Mouse (Mus musculus): ENCODE results near the gene BC051019. TPM values are rescaled to one million over a fixed set of nuclear protein-coding genes. Genes with fewer than 3 reads are reported as not detected.

The BC051019 gene
- polyA plus RNA-seq, 1 experiment from 2014 or later: not detected

- no peak overlapping the region for H3K4me2 ChIP-seq
- no peak overlapping the region for H3K9ac ChIP-seq
- no peaks in the 10 kb centered on the region for H3K27me3 ChIP-seq (replicated peaks)
- no peaks in the 10 kb centered on the region for H3K4me1 ChIP-seq (replicated peaks)
- H3K27ac ChIP-seq (ENCODE audit: poor library complexity, severe bottlenecking): no peak overlapping the region
- WGBS: 87% methylated on average over 4 of the region's 4 CpGs
- no peak for ATAC-seq (ENCODE audit: insufficient number of reproducible peaks, low FRiP score)
- peaks cover 61% of the 10 kb centered on the region for H3K36me3 ChIP-seq
- no peaks in the 10 kb centered on the region for H3K9me3 ChIP-seq (replicated peaks)
- H3K4me3 ChIP-seq: no peak overlapping the region
These were observed 18.1 kb upstream of the BC051019 start for GRCm38 (mm10) chr7:109741703-109742102.

GRCm38 (mm10) chr7:109741060-109741459 lies 17.4 kb upstream of the BC051019 start:
- H3K9me3 ChIP-seq (replicated peaks): no peaks in the 10 kb centered on the region
- ATAC-seq (ENCODE audit: insufficient number of reproducible peaks, low FRiP score): no peak
- H3K36me3 ChIP-seq: peaks cover 65% of the 10 kb centered on the region
- no peaks in the 10 kb centered on the region for H3K4me1 ChIP-seq (replicated peaks)
- no peak overlapping the region for H3K4me3 ChIP-seq
- no peak overlapping the region for H3K9ac ChIP-seq
- WGBS: 88% methylated on average over 1 of the region's 1 CpGs
- H3K4me2 ChIP-seq: no peak overlapping the region
- H3K27ac ChIP-seq (ENCODE audit: poor library complexity, severe bottlenecking): no peak overlapping the region
- H3K27me3 ChIP-seq (replicated peaks): no peaks in the 10 kb centered on the region

GRCm38 (mm10) chr7:109739822-109740370 lies 16.2 kb upstream of the BC051019 start:
- no peak for ATAC-seq (ENCODE audit: insufficient number of reproducible peaks, low FRiP score)
- Histone ChIP-seq H3K9ac (no peak overlapping the region), H3K36me3 (peaks cover 64% of the 10 kb centered on the region), H3K27me3 (replicated peaks) (no peaks in the 10 kb centered on the region), H3K4me3 (no peak overlapping the region), H3K4me1 (replicated peaks) (no peaks in the 10 kb centered on the region), H3K9me3 (replicated peaks) (no peaks in the 10 kb centered on the region), H3K4me2 (no peak overlapping the region), H3K27ac (ENCODE audit: poor library complexity, severe bottlenecking) (no peak overlapping the region)
- 64% methylated on average over 5 of the region's 5 CpGs for WGBS

- Histone ChIP-seq H3K9me3 (replicated peaks) (no peaks in the 10 kb centered on the region), H3K4me2 (no peak overlapping the region), H3K9ac (no peak overlapping the region), H3K36me3 (peaks cover 29% of the 10 kb centered on the region), H3K4me1 (replicated peaks) (0 out of 2 replicates have a peak, but pooled peaks cover 2% of the 10 kb centered on the region), H3K27me3 (replicated peaks) (no peaks in the 10 kb centered on the region), H3K27ac (ENCODE audit: poor library complexity, severe bottlenecking) (no peak overlapping the region), H3K4me3 (no peak overlapping the region)
- 76% methylated on average over 4 of the region's 4 CpGs for WGBS
- ATAC-seq (ENCODE audit: insufficient number of reproducible peaks, low FRiP score): no peak
These were observed 11.2 kb upstream of the BC051019 start for GRCm38 (mm10) chr7:109734806-109735205.

- Histone ChIP-seq H3K9ac (no peak within 1 kb of the TSS), H3K9me3 (replicated peaks) (no peaks in the 10 kb centered on the region), H3K4me2 (no peak within 1 kb of the TSS), H3K27ac (ENCODE audit: poor library complexity, severe bottlenecking) (no peak within 1 kb of the TSS), H3K27me3 (replicated peaks) (no peaks in the 10 kb centered on the region), H3K4me3 (no peak within 1 kb of the TSS), H3K4me1 (replicated peaks) (peaks cover 12% of the 10 kb centered on the region), H3K36me3 (peaks cover 15% of the 10 kb centered on the region)
- 81% methylated on average over 5 of the region's 5 CpGs for WGBS
- ATAC-seq (ENCODE audit: insufficient number of reproducible peaks, low FRiP score): no peak
These were observed 8.0 kb upstream of the BC051019 start, which contains the start of gene Ascl3 for GRCm38 (mm10) chr7:109731626-109732025. Gene Ascl3, minus strand, starts transcription at chr7:109731726.

GRCm38 (mm10) chr7:109723114-109723513 lies 536 bp downstream of the BC051019 start:
- Histone ChIP-seq H3K36me3 (no peaks in the 10 kb centered on the region), H3K4me2 (no peak overlapping the region), H3K27ac (ENCODE audit: poor library complexity, severe bottlenecking) (no peak overlapping the region), H3K9me3 (replicated peaks) (no peaks in the 10 kb centered on the region), H3K4me3 (no peak overlapping the region), H3K9ac (no peak overlapping the region), H3K4me1 (replicated peaks) (no peaks in the 10 kb centered on the region), H3K27me3 (replicated peaks) (no peaks in the 10 kb centered on the region)
- WGBS: 91% methylated on average over 8 of the region's 8 CpGs
- no peak for ATAC-seq (ENCODE audit: insufficient number of reproducible peaks, low FRiP score)

- ATAC-seq (ENCODE audit: insufficient number of reproducible peaks, low FRiP score): no peak
- no peak overlapping the region for H3K27ac ChIP-seq (ENCODE audit: poor library complexity, severe bottlenecking)
- no peak overlapping the region for H3K4me2 ChIP-seq
- H3K36me3 ChIP-seq: no peaks in the 10 kb centered on the region
- no peaks in the 10 kb centered on the region for H3K4me1 ChIP-seq (replicated peaks)
- H3K9me3 ChIP-seq (replicated peaks): no peaks in the 10 kb centered on the region
- no peak overlapping the region for H3K4me3 ChIP-seq
- no peaks in the 10 kb centered on the region for H3K27me3 ChIP-seq (replicated peaks)
- 93% methylated on average over 2 of the region's 2 CpGs for WGBS
- no peak overlapping the region for H3K9ac ChIP-seq
These were observed 1.0 kb downstream of the BC051019 start for GRCm38 (mm10) chr7:109722618-109723017.

GRCm38 (mm10) chr7:109719286-109719685 lies 4.4 kb downstream of the BC051019 start:
- no peaks in the 10 kb centered on the region for H3K27me3 ChIP-seq (replicated peaks)
- H3K4me2 ChIP-seq: no peak overlapping the region
- no peak overlapping the region for H3K27ac ChIP-seq (ENCODE audit: poor library complexity, severe bottlenecking)
- no peak overlapping the region for H3K9ac ChIP-seq
- WGBS: 58% methylated on average over 9 of the region's 9 CpGs
- no peaks in the 10 kb centered on the region for H3K4me1 ChIP-seq (replicated peaks)
- H3K9me3 ChIP-seq (replicated peaks): no peaks in the 10 kb centered on the region
- no peak for ATAC-seq (ENCODE audit: insufficient number of reproducible peaks, low FRiP score)
- no peaks in the 10 kb centered on the region for H3K36me3 ChIP-seq
- H3K4me3 ChIP-seq: no peak overlapping the region

- peaks cover 15% of the 10 kb centered on the region for H3K4me1 ChIP-seq (replicated peaks)
- no peak overlapping the region for H3K27ac ChIP-seq (ENCODE audit: poor library complexity, severe bottlenecking)
- H3K4me2 ChIP-seq: no peak overlapping the region
- H3K36me3 ChIP-seq: peaks cover 28% of the 10 kb centered on the region
- no peak for ATAC-seq (ENCODE audit: insufficient number of reproducible peaks, low FRiP score)
- H3K9ac ChIP-seq: no peak overlapping the region
- 84% methylated on average over 2 of the region's 2 CpGs for WGBS
- H3K4me3 ChIP-seq: no peak overlapping the region
- no peaks in the 10 kb centered on the region for H3K27me3 ChIP-seq (replicated peaks)
- H3K9me3 ChIP-seq (replicated peaks): no peaks in the 10 kb centered on the region
These were observed 10.1 kb downstream of the BC051019 start for GRCm38 (mm10) chr7:109713434-109713982.

- no peak overlapping the region for H3K27ac ChIP-seq (ENCODE audit: poor library complexity, severe bottlenecking)
These were observed 11.5 kb downstream of the BC051019 start for GRCm38 (mm10) chr7:109712198-109712597.

GRCm38 (mm10) chr7:109710069-109710468 lies 13.6 kb downstream of the BC051019 start:
- no peaks in the 10 kb centered on the region for H3K27me3 ChIP-seq (replicated peaks)
- peak overlapping the region; percentile 81; the same call in 1 of the 2 replicates for H3K27ac ChIP-seq (ENCODE audit: poor library complexity, severe bottlenecking)
- H3K4me1 ChIP-seq (replicated peaks): peaks cover 31% of the 10 kb centered on the region
- H3K4me3 ChIP-seq: no peak overlapping the region
- H3K9me3 ChIP-seq (replicated peaks): no peaks in the 10 kb centered on the region
- WGBS: 14% methylated on average over 1 of the region's 1 CpGs
- H3K9ac ChIP-seq: no peak overlapping the region
- no peak overlapping the region for H3K4me2 ChIP-seq
- H3K36me3 ChIP-seq: peaks cover 28% of the 10 kb centered on the region
- ATAC-seq (ENCODE audit: insufficient number of reproducible peaks, low FRiP score): no peak

More at GRCm38 (mm10) chr7:109712198-109712597, 11.5 kb downstream of the BC051019 start:
- Histone ChIP-seq H3K27me3 (replicated peaks) (no peaks in the 10 kb centered on the region), H3K9ac (no peak overlapping the region), H3K4me1 (replicated peaks) (peaks cover 27% of the 10 kb centered on the region), H3K36me3 (peaks cover 28% of the 10 kb centered on the region), H3K4me3 (no peak overlapping the region), H3K9me3 (replicated peaks) (no peaks in the 10 kb centered on the region), H3K4me2 (no peak overlapping the region)
- no peak for ATAC-seq (ENCODE audit: insufficient number of reproducible peaks, low FRiP score)
- 88% methylated on average over 7 of the region's 7 CpGs for WGBS

All from heart, embryonic 12.5 days (tissue).